Mouse (Mus musculus): ENCODE measurements around the gene Tpo. TPM values are rescaled to one million over a fixed set of nuclear protein-coding genes. Genes with fewer than 3 reads are reported as not detected.

The Tpo gene
- total and polyA plus RNA-seq, 2 experiments from 2014 or later, result 0.05 to 0.81 TPM

GRCm38 (mm10) chr12:30036569-30037055 is 95.8 kb downstream of the Tpo start:
- Histone ChIP-seq H3K4me1 (ENCODE audit: insufficient read depth, low read length) (peaks cover 5% of the 10 kb centered on the region), H3K9ac (replicated peaks; ENCODE audit: low read length) (no peak overlapping the region), H3K9me3 (ENCODE audit: low read length) (no peaks in the 10 kb centered on the region), H3K36me3 (ENCODE audit: insufficient read depth, low read length) (no peaks in the 10 kb centered on the region), H3K27me3 (ENCODE audit: insufficient read depth, low read length) (no peaks in the 10 kb centered on the region), H3K27ac (peak overlapping the region; percentile 64), H3K4me2 (ENCODE audit: low read depth, low read length) (no peak overlapping the region), H3K4me3 (ENCODE audit: low read length) (no peak overlapping the region)
- TF ChIP-seq CTCF (IDR thresholded peaks at IDR 0.05; ENCODE audit: low read depth), result no peak
- DNase-seq (ENCODE audit: low spot score) (peak; percentile 82), ATAC-seq (peak; percentile 92)
- WGBS, result 36% methylated on average over 4 of the region's 4 CpGs

GRCm38 (mm10) chr12:30035841-30036568 is 96.4 kb downstream of the Tpo start:
- no peak for DNase-seq (ENCODE audit: low spot score)
- Histone ChIP-seq H3K27me3 (ENCODE audit: insufficient read depth, low read length) (no peaks in the 10 kb centered on the region), H3K4me2 (ENCODE audit: low read depth, low read length) (no peak overlapping the region), H3K4me1 (ENCODE audit: insufficient read depth, low read length) (peaks cover 5% of the 10 kb centered on the region), H3K27ac (peak overlapping the region; percentile 64), H3K9me3 (ENCODE audit: low read length) (no peaks in the 10 kb centered on the region), H3K4me3 (ENCODE audit: low read length) (no peak overlapping the region), H3K36me3 (ENCODE audit: insufficient read depth, low read length) (no peaks in the 10 kb centered on the region), H3K9ac (replicated peaks; ENCODE audit: low read length) (no peak overlapping the region)
- TF ChIP-seq CTCF (IDR thresholded peaks at IDR 0.05; ENCODE audit: low read depth), result no peak
- no peak for ATAC-seq

DNA sequence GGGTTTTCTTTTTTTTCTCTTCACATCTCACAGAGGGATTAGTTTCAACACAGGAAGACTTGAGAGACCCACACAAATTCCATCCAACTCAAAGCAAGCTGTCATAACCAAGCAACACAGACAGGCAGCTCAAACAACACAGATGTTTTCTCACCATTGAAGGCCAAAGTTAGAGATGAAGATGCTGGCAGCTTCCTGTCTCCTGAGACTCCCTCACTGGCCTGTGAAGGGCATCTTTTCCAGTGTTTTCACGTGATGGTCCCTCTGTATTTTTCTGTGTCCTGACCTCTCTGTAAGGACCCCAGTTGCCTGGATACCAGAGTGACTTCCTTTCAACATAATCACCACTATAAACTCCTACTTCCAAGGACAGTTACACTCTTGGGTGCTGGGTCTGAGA is 97.0 kb downstream of the Tpo start:
- DNase-seq (ENCODE audit: low spot score), result no peak
- Histone ChIP-seq H3K27ac (peak overlapping the region; percentile 64; the same call in 1 of the 2 replicates), H3K9me3 (ENCODE audit: low read length) (no peaks in the 10 kb centered on the region), H3K4me3 (ENCODE audit: low read length) (no peak overlapping the region), H3K27me3 (ENCODE audit: insufficient read depth, low read length) (no peaks in the 10 kb centered on the region), H3K4me1 (ENCODE audit: insufficient read depth, low read length) (peaks cover 5% of the 10 kb centered on the region), H3K4me2 (ENCODE audit: low read depth, low read length) (no peak overlapping the region), H3K36me3 (ENCODE audit: insufficient read depth, low read length) (no peaks in the 10 kb centered on the region), H3K9ac (replicated peaks; ENCODE audit: low read length) (no peak overlapping the region)
- no peak for TF ChIP-seq CTCF (IDR thresholded peaks at IDR 0.05; ENCODE audit: low read depth)
- no peak for ATAC-seq
- WGBS, result 13% methylated on average over 1 of the region's 1 CpGs

DNA sequence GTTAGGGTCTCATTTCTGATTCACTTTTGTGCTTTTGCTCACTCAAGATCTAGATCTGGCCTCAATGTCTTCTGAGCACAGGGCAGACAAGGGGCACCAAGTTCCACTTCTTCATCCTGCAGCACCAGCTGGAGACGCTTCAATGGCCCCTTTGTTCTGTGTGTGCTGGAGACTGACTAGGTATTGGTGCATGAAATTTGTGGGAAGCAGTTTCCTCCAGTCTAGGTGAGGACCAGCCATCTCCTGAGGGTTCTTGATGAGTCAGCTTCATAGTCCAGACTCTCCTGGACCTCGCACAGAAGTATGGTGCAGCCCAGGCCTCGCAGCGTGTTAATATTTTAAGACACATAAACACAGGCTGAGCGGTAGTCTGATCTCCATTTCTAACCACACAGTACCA is 97.7 kb downstream of the Tpo start:
- TF ChIP-seq CTCF (IDR thresholded peaks at IDR 0.05; ENCODE audit: low read depth), result no peak
- no peak overlapping the region for H3K4me3 ChIP-seq (ENCODE audit: low read length)
- 86% methylated on average over 5 of the region's 5 CpGs for WGBS
- H3K9me3 ChIP-seq (ENCODE audit: low read length), result no peaks in the 10 kb centered on the region
- ATAC-seq (no peak), DNase-seq (ENCODE audit: low spot score) (no peak)
- peaks cover 5% of the 10 kb centered on the region for H3K4me1 ChIP-seq (ENCODE audit: insufficient read depth, low read length)
- no peak overlapping the region for H3K4me2 ChIP-seq (ENCODE audit: low read depth, low read length)
- no peaks in the 10 kb centered on the region for H3K36me3 ChIP-seq (ENCODE audit: insufficient read depth, low read length)
- no peak overlapping the region for H3K9ac ChIP-seq (replicated peaks; ENCODE audit: low read length)
- H3K27ac ChIP-seq, result no peak overlapping the region; the same call in 1 of the 2 replicates
- H3K27me3 ChIP-seq (ENCODE audit: insufficient read depth, low read length), result no peaks in the 10 kb centered on the region

GRCm38 (mm10) chr12:30030571-30030970 is 101.9 kb downstream of the Tpo start:
- Histone ChIP-seq H3K36me3 (ENCODE audit: insufficient read depth, low read length) (no peaks in the 10 kb centered on the region), H3K4me3 (ENCODE audit: low read length) (no peak overlapping the region), H3K4me1 (ENCODE audit: insufficient read depth, low read length) (no peaks in the 10 kb centered on the region), H3K9me3 (ENCODE audit: low read length) (no peaks in the 10 kb centered on the region), H3K9ac (replicated peaks; ENCODE audit: low read length) (no peak overlapping the region), H3K27ac (no peak overlapping the region), H3K4me2 (ENCODE audit: low read depth, low read length) (no peak overlapping the region), H3K27me3 (ENCODE audit: insufficient read depth, low read length) (no peaks in the 10 kb centered on the region)
- DNase-seq (ENCODE audit: low spot score) (no peak), ATAC-seq (no peak)
- TF ChIP-seq CTCF (IDR thresholded peaks at IDR 0.05; ENCODE audit: low read depth), result no peak
- WGBS, result 81% methylated on average over 5 of the region's 5 CpGs

DNA sequence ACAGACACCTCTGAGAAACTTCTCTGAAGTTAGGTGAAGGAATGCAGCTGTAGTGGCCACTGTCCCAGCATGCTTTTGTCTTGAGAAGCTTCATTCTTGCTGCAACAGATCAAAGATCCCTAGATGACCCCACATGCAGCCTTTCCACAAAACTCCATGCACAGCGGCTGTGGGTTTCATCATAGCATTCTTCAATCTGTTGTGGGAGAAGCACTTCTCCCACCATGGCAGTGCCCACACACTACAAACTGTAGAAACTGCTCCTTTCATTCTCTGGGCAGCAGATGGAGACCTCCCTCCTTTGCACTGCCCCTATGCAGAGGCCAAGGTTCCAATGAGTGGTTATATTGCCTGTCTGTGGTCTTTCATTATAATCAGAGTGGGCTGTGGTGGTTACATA is 103.3 kb downstream of the Tpo start:
- no peaks in the 10 kb centered on the region for H3K27me3 ChIP-seq (ENCODE audit: insufficient read depth, low read length)
- H3K4me3 ChIP-seq (ENCODE audit: low read length), result no peak overlapping the region
- no peak overlapping the region for H3K4me2 ChIP-seq (ENCODE audit: low read depth, low read length)
- H3K36me3 ChIP-seq (ENCODE audit: insufficient read depth, low read length), result no peaks in the 10 kb centered on the region
- DNase-seq (ENCODE audit: low spot score) (no peak), ATAC-seq (no peak)
- 96% methylated on average over 1 of the region's 1 CpGs for WGBS
- no peak overlapping the region for H3K9ac ChIP-seq (replicated peaks; ENCODE audit: low read length)
- no peak overlapping the region for H3K27ac ChIP-seq
- no peak for TF ChIP-seq CTCF (IDR thresholded peaks at IDR 0.05; ENCODE audit: low read depth)
- H3K9me3 ChIP-seq (ENCODE audit: low read length), result no peaks in the 10 kb centered on the region
- H3K4me1 ChIP-seq (ENCODE audit: insufficient read depth, low read length), result no peaks in the 10 kb centered on the region

DNA sequence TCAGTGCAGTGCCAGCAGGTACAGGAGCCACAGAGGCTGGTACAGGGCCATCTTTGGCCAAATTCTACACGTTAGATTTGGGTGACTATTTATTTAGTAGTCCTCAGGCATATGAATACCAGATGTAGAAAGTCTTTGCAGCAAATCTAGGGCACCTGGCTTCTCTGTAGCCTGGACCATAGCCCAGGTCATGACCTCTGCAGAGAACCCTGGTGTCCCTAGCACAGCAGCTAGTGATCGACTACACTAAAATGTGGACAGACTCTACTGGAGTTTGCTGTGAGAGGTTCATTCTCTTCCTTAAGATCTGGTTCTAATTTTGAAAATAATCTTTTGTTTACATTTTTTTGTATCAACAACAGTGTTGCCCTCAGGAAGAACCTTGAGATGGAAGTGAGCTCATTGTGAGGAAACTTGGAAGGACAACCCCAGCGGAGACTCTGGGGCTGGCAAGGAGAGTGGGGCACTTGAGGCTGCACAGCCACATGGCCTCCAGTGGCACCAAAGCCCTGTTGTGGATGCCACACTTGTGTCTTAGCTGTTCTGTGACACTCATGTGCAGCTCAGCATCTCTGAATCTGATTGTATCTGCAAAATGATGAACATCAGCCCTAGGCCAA is 104.6 kb downstream of the Tpo start:
- Histone ChIP-seq H3K4me3 (ENCODE audit: low read length) (no peak overlapping the region), H3K4me2 (ENCODE audit: low read depth, low read length) (no peak overlapping the region), H3K27ac (no peak overlapping the region), H3K9ac (replicated peaks; ENCODE audit: low read length) (no peak overlapping the region), H3K36me3 (ENCODE audit: insufficient read depth, low read length) (no peaks in the 10 kb centered on the region), H3K27me3 (ENCODE audit: insufficient read depth, low read length) (no peaks in the 10 kb centered on the region), H3K4me1 (ENCODE audit: insufficient read depth, low read length) (no peaks in the 10 kb centered on the region), H3K9me3 (ENCODE audit: low read length) (no peaks in the 10 kb centered on the region)
- ATAC-seq (no peak), DNase-seq (ENCODE audit: low spot score) (no peak)
- TF ChIP-seq CTCF (IDR thresholded peaks at IDR 0.05; ENCODE audit: low read depth), result no peak
- WGBS, result 85% methylated on average over 3 of the region's 3 CpGs
